Mouse (Mus musculus) brain, embryonic 14.5 days (tissue): ENCODE results near the gene Cyb561a3.

Experiments used
- CTCF ChIP-seq: fragments of 200-500 bp; IDR thresholded peaks from 2 replicates; pipeline ENCODE4 v1.5.1; 2012; ENCODE audit warnings: inconsistent platforms, mild to moderate bottlenecking, moderate library complexity, borderline replicate concordance; ENCODE audit not compliant: insufficient read depth, insufficient read length; ENCODE audit errors: extremely low read depth
- POLR2A ChIP-seq: fragments of 200-500 bp; IDR thresholded peaks from 2 replicates; pipeline ENCODE4 v1.6.1; 2012; ENCODE audit warnings: mild to moderate bottlenecking, inconsistent platforms, borderline replicate concordance; ENCODE audit not compliant: poor library complexity, insufficient read depth, insufficient read length, severe bottlenecking; ENCODE audit errors: extremely low read depth

DNA sequence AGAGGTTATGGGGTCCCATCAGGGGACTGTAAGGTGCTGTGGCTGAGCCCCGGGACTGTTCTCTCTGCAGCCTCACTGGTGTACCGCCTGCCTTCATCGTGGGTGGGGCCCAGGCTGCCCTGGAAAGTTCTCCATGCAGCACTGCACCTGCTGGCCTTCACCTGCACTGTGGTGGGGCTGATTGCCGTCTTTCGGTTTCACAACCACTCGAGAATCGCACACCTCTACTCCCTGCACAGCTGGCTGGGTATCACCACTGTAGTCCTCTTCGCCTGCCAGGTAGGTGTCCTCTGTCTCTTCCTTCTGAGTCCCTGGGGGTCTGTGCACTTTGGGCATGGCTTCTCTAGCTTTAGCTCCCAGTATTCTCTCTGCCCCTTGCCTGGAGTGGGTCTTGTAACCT lies 8.1 kb downstream of the Cyb561a3 start:
- no peak for TF ChIP-seq CTCF
- TF ChIP-seq POLR2A = no peak
